Mouse (Mus musculus) monocyte, adult 59 days (primary cell): ENCODE results near the gene Cux2. TPM values are rescaled to one million over a fixed set of nuclear protein-coding genes. Genes with fewer than 3 reads are reported as not detected.

Experiments
- total RNA-seq, 2 experiments: library from RNA; stranded (reverse); gene quantifications; one replicate each; pipeline ENCODE4 v1.2.4; 2023

Cux2 gene
- not detected for total RNA-seq

DNA sequence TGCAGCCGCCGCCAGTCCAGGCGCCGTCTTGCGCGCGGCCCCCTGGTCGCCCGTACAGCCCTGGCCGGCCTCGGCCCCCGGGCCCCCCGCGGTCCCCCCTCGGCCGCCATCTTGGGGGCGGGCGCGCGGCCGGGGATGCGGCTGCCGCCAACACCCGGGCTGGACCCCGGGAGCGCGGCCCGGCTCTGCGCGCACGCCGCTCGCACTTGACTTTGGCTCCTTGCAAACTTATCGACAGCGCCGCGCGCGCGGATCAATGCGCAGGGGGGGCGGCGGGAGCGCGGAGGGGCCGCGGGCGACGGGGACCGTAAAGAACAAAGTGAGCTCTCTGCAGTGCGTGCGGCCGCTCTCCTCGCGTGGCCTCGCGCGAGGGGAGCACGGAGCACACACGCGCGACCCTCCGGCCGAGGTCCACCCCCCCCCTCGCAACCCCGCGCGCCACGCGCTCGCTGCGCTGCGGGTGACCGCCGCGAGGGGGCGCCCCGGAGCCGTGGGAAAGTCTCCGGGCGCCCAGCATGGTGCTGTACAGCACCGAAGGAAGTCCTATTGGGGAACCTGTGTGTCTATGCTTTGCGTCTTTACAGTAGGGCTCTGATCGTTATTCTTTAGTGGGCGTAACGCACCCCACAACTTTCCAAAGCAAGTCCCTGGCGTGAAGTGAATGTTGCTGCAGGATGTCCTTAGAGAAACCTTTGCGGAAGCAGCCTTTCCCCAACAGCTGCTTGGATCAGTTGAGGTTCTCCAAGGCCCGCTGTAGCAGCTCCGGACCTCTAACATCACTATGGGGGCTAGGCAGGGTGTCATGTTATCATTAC lies at the start of gene Cux2:
Gene Cux2, minus strand, starts transcription at position 86 of the 815 bp plus-strand sequence.

DNA sequence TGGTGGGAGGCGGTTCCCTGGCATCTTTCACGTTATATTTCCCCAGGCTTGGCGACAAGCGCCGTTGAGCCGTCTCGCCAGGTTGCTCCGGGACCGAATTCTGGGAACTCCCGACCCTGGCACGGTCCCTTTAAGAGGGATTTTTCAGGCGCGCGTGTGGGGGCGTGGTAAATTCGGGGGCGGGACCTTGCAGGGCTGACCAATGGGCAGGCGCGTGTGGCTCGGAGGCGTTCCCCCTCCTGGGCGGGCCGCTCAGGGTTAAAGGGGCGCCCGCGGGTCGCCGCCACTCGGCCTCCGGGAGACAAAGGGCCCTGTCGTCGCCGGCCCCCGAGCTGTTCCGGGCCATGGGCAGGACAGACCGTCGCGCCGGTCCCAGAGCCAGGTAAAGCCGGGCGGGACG lies 201.2 kb downstream of the Cux2 start, which contains the start of gene Pheta1:
Gene Pheta1, plus strand, starts transcription at position 242 of the 400 bp plus-strand sequence.

DNA sequence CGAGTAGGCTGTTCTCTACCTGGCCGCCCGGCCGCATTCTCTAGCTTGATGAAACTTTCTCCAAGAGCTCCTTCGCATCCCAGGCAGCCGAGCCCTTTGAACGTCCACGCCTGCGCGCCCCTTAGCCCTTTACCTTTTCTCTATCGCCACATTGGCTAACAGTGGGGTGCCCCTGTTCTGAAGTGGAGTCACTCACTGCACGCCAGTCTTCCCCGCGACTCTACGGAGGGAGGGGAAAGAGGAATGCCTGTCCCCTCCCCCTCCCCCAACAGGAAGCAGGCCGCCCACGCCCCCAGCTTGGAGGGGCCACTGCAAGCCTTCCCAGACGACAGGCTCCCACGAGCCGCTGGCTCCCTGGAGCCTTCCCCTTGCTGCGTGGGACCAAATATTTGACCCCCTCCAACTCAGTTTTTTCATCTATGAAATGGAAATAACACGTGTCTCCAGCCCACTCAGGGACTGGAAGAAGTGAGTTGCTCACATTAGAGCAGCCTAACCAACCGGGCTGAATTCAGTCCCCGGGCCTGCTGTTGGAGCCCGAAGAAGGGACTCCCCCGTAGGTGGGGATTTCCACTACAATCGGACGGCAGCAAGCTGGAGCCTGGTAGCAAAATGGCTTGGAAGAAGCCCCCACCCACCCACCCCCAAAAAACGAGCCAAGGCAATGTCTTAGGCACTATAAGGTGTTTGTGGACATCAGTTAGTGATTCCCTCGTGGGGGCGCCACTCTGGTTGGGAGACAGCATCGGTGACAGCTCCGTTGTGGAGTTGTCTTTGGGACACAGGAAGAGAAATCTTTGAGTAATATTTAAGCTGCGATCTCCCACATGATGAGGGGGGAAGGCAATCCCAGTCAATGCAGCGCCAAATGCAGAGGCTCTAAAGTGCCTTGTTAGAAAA lies 212.2 kb downstream of the Cux2 start, which contains the start of gene Sh2b3:
Gene Sh2b3, minus strand, starts transcription at position 206 of the 900 bp plus-strand sequence.

Other genes starting within 250 kb of the Cux2 start
- 100 to 1,000 TPM; 158 to 159 TPM for gene Sh2b3, start 212.5 kb downstream of the Cux2 start, total RNA-seq
- gene Pheta1, start 201.1 kb downstream of the Cux2 start, total RNA-seq, result 1 to 10 TPM; 6.2 to 9.1 TPM
- gene Myl2, start 50.8 kb upstream of the Cux2 start, total RNA-seq, result not detected
- gene Ccdc63, start 90.7 kb upstream of the Cux2 start, total RNA-seq, result under 1 TPM in 1 of 2 experiments, not detected in 1; 0.43 TPM
- gene Ppp1cc, start 108.2 kb upstream of the Cux2 start, total RNA-seq, result 100 to 1,000 TPM; 119 to 122 TPM
- 10 to 100 TPM; 24.6 to 26.4 TPM for gene Hvcn1, start 156.7 kb upstream of the Cux2 start, total RNA-seq
- gene Tctn1, start 214.4 kb upstream of the Cux2 start, total RNA-seq, result 1 to 10 TPM; 4.6 to 5.1 TPM
- gene Pptc7, start 234.3 kb upstream of the Cux2 start, total RNA-seq, result 10 to 100 TPM; 23.0 to 24.8 TPM